Mouse (Mus musculus) left cerebral cortex, adult 18-20 months (tissue): ENCODE measurements around the gene Dmrt3. TPM values are rescaled to one million over a fixed set of nuclear protein-coding genes. Genes with fewer than 3 reads are reported as not detected.
A peak's percentile ranks its signal among the peaks of the same experiment; 100 is the strongest.

ENCODE experiments used
- DNase-seq, 2 experiments: peaks; one replicate each; pipeline ENCODE4 v3.0.0; 2021 to 2022; ENCODE audit warnings: low spot score in 2 of 2, mixed read lengths in 1 of 2
- total RNA-seq, 2 experiments: library from RNA; stranded (reverse); gene quantifications; 2 replicates each; pipeline ENCODE4 v1.2.3; 2021

Gene Dmrt3
- total RNA-seq, 2 experiments from 2014 or later: not detected

DNA sequence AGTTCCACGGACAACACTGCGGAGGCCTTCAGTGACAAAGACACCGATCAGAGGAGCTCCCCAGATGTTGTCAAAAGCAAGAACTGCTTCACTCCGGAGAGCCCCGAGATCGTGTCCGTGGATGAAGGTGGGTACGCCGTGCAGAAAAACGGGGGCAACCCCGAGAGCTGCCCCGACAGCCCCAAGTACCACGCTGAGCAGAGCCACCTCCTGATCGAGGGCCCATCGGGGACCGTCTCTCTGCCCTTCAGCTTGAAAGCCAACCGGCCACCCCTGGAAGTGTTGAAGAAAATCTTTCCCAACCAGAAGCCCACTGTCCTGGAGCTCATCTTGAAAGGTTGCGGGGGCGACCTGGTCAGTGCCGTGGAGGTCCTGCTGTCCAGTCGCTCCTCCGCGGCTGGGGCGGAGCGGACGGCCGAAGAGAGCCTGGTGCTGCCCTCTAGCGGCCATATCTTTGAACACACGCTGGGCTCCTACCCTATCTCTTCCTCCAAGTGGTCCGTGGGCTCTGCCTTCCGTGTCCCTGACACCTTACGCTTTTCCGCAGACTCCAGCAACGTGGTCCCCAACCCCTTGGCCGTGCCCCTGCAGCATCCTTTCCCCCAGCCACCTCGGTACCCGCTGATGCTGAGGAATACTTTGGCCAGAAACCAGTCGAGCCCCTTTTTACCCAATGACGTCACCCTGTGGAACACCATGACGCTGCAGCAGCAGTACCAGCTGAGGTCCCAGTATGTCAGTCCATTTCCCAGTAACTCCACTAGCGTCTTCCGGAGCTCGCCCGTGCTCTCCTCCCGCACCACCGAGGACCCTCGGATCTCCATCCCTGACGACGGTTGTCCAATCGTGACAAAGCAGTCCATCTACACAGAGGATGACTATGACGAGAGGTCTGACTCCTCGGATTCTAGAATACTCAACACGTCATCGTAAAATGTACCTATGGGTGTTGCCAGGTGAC is 12.5 kb downstream of the Dmrt3 start:
- DNase-seq: peak; percentile 60 to 69

DNA sequence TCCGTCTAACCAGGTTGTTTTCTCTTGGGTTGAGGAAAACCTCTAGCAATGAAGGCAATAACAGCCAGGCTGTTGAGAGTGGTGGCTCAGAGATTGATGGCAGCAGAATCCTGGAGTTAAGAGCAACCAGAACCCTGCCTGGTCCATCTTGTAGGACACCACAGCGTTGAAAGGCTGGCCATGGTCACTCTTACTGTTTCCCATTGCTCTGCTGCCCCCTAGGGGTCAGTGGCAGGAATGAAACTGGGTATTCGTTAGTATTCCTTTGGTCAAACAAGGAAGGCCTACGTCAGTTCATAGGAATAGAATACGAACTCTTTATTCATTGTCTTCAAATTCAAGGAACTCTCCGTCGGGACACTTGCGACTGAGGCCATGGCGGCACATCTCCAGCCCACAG is 18.4 kb downstream of the Dmrt3 start:
- peak; percentile 78 to 80 for DNase-seq

DNA sequence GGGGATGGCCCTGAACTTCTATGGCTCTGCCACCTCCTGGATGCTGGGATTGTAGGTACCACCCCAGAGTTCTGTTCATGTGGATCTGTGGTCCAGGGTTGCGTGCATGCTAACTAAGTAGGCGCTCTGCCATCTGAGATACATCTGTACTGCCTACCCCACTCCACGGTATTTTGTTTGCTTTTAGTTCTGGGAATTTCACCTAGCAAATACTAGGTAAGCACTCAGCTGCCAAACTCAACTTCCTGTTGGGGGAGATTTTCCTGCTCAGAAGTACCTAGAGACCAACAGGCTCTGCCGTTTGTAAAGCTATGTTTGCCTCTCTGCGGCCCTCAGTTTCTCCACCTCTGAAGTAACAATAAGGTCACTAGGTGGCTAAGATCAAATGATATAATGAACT is 25.0 kb downstream of the Dmrt3 start:
- DNase-seq: no peak

DNA sequence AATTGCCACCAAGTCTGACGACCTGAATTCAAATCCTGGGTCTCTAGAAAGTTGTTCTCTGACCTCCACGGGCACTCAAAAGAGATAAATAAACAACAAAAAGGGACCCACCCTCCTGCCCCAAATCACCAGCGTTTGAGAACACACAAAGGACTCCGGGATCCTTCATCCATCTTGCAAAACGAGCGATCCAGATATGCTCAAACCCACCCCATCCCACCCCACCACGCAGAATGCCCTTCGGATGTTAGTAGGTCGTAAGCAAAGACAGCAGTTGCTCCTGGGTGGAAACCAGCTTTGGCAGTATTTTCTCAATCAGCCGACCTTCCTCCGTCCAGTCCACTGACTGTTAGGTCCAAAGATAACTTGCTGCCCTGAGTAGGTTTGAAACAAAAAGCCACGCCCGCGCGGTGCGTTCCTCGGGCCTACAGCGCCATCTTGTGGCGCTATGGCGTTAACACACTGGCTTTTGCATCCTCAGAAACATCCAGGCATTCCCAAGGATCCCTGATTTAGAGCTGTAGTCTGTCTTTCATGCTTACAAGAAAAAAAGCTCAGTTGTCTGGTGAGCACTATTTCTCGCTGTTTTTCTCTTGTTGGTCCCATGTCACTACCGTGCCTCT is 25.6 kb downstream of the Dmrt3 start:
- DNase-seq: peak; percentile 53 to 66

DNA sequence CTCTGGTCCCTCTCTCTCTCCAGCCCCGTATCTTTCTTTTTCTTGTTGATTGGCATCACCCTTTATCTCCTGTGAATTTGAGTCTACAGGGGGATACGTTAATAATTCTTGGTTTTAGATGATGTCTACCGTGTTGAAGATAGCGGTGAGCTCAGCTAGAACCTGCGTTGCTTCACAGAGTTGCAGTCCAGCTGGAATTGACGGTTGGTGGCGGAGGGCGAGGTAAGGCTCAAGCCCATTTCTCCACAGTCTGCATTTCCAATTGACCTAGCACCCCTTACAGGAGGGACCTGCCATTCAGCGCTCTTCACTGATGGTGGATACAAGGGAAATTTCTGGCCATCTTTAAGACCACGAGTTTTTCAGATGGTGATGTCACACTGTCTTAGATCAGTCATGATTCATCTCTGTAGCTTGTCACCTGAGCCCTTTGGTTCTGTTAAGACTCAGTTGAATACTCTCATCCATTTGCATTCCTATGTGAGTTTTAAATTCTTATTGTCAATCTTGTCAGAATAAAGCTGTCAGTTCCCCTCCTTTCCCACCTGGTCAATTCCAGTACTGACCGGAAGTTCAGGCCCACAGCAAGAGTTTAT is 28.8 kb downstream of the Dmrt3 start:
- no peak for DNase-seq

DNA sequence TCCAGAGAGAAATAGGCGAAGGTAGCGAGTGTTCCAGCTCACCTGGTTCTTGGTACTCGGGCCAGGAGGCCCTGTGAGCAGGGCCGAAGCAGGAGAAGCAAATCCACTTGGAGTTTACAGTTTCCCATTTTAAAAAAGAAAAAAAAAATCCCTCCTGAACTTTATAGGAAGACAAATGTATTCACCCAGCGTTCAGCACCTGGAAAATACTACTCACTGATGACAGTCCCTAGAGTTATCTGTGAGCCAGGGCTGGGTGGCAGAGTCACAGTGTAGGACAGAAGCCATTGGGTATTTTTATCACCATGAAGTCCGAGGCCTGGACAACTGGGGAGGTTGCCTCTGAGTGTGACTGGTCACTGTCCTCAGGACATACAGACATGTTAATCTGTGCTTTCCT is 31.7 kb downstream of the Dmrt3 start:
- DNase-seq: no peak

DNA sequence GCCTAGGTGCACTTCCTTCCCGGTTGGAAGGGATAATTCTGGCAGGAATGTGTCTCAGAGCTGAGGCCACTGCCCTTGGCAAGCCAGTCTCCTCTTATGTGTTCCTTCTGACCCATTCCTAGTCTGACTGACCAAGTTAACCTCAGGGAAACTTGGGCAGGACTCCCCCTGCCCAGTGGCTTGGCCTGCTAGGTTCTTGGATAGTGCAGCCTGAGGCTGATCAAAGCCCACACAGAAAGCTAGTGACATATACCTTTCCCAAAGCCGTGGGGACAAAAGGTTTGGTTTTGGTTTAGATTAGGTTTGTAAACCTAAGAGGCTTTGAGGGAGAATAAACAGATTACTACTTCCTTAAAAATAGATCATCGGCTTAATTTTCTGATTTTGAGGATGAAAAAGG is 37.0 kb downstream of the Dmrt3 start:
- DNase-seq: no peak

DNA sequence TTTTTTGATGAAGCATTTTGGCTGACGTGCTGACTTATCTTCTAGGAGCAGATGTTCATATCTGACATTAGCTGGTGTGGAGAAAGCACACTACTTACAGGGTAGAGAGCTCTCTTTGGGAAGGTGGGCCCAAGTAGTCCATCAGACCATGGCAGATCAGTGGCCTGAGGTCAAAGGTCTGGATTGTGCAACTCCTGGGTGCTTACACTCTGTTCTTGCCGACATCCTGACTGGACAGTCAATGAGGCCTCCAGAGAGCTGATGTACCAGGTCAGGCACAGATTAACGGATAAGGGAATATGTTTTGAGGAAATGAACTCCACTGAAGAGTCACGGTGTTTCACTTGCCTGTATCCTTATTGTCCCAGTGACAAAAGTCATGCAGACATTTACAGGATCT is 38.6 kb downstream of the Dmrt3 start:
- DNase-seq: no peak

DNA sequence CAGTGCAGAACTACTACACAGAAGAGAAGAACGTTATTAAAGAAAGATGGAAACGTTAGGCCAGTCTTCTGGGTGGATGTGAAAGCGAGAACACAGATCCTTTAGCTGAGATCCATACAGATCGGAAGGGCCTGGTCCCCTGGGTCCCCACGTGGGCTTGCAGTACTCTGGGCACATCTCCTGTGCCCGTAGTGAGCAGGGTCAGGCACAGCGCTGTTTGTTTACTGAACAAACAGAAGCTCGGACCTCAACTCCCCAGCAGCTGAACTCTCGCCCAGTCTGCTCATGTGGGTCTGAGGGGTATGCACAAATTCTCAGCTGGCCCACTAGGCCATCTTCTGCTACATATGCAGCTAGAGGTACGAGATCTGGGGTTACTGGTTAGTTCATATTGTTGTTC is 40.4 kb downstream of the Dmrt3 start:
- DNase-seq: no peak

DNA sequence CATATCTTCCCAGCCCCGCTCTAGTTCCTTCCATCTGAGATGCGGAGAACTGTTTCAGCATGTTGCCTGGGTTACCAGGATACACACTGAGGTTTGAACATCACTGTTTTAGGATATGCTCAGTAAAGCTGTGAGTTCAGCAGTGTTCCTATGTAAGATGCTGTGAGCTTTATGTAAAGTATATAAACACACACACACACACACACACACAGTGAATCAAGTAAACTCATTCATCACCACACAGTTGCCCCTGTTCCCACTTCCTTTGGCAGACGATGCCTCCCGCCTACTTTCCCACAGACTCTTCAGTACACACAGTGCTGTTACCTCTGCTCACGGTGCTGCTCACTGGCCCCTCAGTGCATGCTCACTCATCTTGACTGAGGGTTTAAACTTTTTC is 42.5 kb downstream of the Dmrt3 start:
- DNase-seq: no peak

DNA sequence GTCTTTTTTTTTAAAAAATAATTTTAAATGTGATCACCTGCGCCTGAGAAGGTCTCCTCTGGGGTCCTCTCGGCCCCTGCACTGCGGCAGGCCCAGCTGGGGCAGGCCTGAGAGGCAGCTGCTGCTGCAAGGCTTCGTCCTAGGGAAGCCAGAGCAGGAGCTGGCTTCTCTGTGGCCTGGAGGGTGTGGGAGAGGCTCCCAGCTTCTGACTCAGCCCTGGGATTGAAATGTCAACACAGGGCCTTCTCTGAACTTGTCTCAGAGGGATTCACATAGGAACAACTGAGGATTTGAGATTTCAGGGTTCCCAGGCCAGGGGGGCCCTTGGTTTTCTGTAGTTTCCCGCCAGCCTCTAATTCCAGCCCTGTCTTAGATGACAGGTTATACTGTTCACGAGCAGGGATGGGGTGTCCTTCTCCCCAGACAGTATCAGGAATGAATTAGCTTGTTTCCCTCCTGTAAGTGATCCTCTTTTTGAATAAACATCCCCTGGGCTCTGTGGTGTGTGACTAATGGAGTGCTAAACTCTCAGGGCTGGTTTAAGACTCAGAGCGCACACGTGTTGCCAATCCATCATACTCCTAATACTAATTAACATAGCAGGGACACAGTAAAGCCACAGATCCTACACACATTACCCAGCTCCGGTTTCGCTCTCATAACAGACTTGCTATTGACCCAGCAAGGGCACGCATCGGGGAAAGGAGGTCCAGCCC is 44.1 kb downstream of the Dmrt3 start:
- DNase-seq: no peak

DNA sequence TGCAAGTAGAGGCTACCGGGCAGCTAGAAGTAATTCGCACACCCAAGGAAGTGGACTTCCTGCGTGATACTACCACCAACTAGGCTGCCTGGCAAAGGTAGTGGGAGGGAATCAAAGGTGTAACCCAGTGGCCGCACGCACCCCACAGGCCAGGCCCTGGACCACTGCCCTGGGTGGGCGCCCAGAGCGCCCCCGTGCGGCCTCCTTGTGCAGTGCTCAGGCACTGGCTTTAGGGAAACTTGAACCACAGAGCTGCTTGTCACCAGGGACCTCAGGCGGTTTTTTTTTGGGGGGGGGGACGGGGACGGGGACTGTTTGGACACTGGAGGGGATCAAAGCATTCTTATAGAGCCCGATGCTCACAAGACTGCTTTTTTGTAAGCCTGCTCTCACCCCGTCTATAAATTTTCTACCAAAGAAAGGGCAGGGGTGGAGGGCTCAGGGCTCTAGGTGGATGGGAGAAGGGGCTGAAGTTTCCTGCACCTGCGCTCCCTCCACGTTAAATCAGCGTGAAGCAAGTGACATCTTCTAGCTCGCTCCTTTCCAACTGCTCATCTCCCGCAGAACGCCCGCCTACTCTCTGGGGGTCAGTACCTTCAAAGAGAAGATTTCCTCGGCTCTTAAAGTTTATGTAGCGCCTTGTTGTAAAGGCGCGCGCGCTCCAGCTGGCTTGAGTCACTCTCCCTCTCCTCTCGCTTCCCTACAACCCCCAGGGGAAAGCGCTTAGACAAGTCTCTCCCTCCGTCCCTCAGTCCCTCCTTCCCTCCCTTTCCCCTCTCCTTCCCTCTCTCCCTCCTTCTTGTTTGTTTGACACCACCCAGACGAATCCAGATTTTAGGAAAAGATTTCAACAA is 55.6 kb downstream of the Dmrt3 start:
- no peak for DNase-seq

DNA sequence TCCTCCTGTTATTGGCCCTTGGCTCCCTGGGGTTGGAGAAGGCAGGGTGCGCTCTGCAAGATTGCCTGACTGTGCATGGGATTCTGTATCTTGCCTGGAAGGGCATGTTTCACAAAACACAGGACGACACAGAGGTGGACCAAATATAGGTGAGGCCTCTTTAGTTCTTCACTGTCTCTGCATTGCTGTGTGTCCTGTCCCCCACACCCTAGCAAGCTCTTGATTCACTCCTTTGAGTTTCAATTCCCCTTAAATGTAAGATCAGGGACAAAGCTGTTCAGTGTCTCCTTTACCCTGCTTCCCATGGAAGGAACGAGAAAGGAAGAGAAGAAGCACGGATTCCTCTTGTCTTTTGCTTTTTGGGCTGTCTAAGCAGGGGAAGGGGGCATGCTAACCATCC is 57.7 kb downstream of the Dmrt3 start:
- DNase-seq: no peak

DNA sequence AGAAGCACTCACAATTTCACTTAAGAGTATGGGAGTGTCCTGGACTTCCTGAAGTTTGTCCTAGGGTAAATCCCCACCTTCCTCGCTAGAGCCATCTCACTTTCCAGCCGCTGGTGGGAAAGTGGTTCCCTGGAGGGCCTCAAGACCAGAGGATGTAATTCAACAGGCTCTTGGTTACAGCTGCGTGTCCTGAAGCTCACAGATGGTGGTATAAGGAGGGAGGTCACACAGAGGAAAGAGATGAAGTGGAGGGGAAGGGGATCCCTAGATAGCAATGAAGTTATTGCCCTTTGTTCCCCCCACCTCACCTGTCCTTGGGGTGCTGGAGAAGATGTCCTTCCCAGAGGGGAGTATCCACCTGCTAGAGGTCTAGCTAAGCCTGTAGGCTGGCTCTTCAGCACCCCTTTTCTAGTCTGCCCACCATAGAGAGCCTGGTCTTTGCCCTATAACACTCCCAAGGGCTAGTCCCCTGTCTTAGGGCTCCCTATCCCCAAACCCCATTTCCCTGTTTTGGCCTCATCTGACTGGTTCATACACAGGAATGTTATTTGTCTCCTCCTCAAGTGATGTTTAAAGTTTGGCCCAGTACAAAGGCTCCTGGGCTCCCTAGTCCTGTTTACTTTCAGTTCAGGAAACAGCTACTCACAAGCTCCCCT is 59.6 kb downstream of the Dmrt3 start:
- no peak for DNase-seq

DNA sequence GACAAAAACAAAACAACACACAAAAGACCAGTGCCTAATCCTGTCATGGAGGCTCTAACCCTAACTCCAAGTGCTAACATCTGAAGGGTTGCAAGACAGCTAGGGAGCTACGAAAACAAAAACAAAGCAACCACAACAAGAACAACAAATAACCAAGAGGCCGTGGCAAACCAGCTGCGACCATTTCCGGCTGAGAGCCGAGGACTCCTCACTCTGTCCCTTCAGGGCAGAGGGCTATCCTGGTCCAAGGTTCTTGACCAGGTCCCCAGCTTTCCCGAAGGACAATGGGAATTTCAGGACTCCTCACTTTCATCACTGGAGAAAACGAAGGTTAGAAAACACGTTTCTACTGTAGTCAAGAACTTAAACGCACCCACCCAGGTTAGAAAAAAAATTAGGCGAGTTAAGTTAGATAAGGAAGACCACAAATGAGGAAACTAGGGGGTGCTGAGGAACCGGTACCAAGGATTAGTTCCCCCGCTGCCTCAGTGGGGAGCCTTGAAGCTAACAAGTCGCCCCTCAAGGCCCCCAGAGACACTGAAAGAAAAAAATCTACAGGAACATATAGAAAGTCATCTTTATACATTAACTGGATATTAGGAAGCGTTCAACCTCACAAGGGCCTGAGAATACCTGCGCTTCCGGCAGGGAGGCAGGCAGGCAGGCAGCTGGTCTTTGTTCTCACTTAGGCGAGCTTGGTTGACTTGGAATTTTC is 60.6 kb downstream of the Dmrt3 start:
- DNase-seq: no peak

DNA sequence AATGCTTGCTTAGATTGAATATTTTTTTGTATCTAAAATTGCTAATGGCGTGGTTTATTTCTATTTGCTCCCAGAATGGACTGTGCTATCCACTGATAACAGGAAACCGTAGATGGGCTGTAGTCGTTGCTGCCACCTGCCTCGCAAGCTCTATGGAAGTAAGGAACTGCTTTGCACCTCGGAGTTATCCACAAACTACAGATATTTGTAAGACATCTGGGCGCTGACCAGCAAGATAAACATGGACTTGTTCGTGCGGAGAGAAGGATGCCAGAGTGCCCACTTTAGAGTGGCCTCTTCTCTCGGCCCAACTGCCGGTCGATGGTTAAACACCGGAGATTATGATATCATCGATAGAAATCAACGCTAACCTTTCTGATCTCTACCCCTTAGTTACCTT is 61.6 kb downstream of the Dmrt3 start:
- DNase-seq: no peak

DNA sequence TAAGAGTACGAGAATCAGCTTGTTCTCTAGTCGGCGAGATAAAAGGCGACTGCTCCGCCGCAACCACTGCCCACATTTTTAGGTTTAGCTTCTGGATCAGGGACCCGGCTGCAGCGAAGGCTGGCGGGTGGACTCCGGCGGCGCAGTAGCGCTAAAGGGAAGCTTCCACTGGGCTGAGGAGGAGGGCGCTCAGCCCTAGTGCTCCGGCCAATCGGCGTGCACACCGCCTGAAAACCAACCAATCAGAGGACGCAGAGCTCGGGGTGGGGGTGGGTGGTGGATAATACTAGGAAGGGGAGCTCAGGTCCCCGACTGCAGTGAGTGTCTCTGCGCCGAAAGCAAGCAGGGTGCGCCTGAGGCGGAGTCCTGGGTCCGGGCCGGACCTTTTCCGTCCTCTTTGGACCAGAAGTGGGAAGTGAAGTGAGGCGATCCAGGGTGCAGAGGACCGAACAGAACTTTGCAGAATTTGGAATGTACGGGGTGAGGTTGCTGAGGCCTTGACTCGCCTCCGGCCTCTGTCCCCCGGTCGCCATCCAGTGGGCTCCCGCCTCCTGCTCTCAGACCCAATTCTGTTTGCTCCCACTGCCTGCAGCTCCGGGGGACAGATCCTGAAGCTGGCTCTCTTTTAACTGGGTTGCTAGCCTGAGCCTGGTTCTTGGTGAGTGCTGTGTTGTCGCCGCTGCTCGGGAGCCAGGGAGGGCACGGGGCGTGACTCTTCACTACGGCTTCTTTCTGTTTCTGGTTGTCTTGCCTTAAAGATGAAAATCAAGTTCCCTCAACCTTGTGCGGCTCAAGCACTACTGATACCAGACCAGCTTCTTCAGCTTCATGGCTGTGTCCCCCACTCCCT is 62.2 kb downstream of the Dmrt3 start, which contains the start of gene Dmrt2:
Gene Dmrt2 (plus strand): TSS at position 311 of the 850 bp plus-strand sequence.
- DNase-seq: peak; percentile 34 to 44
